Mouse (Mus musculus) E14TG2a.4 (cell line): ENCODE results near the gene Gm45213.

ENCODE experiments used
- H3K27me3 ChIP-seq: 2 replicates; pipeline ENCODE4 v1.6.1; 2014; ENCODE audit warnings: low read length, control low read depth; ENCODE audit not compliant: insufficient read depth
- H3K36me3 ChIP-seq: 2 replicates; pipeline ENCODE4 v1.6.1; 2014; ENCODE audit warnings: low read length, control low read depth; ENCODE audit not compliant: insufficient read depth
- H3K4me1 ChIP-seq: replicated peaks from 2 replicates; pipeline ENCODE4 v1.6.1; 2014; ENCODE audit warnings: low read depth, low read length, control low read depth
- H3K4me3 ChIP-seq: replicated peaks from 2 replicates; pipeline ENCODE4 v1.5.1; 2014; ENCODE audit warnings: mild to moderate bottlenecking, low read length
- H3K9me3 ChIP-seq: 2 replicates; pipeline ENCODE4 v1.6.1; 2014; ENCODE audit warnings: low read length, control low read depth
- CTCF ChIP-seq: conservative IDR thresholded peaks from 2 replicates; pipeline ENCODE4 v1.5.1; 2014; ENCODE audit warnings: low read length
- NANOG ChIP-seq: IDR thresholded peaks from 2 replicates; pipeline ENCODE4 v1.6.1; 2014; ENCODE audit warnings: borderline replicate concordance, low read length, mixed read lengths
- POU5F1 ChIP-seq: IDR thresholded peaks from 2 replicates; pipeline ENCODE4 v1.6.1; 2014; ENCODE audit warnings: low read length, borderline replicate concordance

The Gm45213 gene

GRCm38 (mm10) chr7:66108961-66109854 is 65.8 kb downstream of the Gm45213 start, which contains the start of gene Chsy1:
Gene Chsy1 (plus strand): TSS chr7:66109515.
- H3K27me3 ChIP-seq = peaks cover 43% of the 10 kb centered on the region
- H3K4me3 ChIP-seq = peak within 1 kb of the TSS; percentile 83
- H3K36me3 ChIP-seq = no peaks in the 10 kb centered on the region
- no peak for TF ChIP-seq POU5F1
- TF ChIP-seq CTCF = no peak
- H3K9me3 ChIP-seq = no peaks in the 10 kb centered on the region
- H3K4me1 ChIP-seq = peaks cover 17% of the 10 kb centered on the region

- Histone ChIP-seq H3K9me3 (no peaks in the 10 kb centered on the region), H3K4me3 (peak overlapping the region; percentile 83), H3K36me3 (no peaks in the 10 kb centered on the region), H3K4me1 (peaks cover 23% of the 10 kb centered on the region), H3K27me3 (peaks cover 42% of the 10 kb centered on the region)
- TF ChIP-seq NANOG (no peak), CTCF (no peak)
Measured at GRCm38 (mm10) chr7:66109855-66110635, 66.6 kb downstream of the Gm45213 start.

- Histone ChIP-seq H3K36me3 (no peaks in the 10 kb centered on the region), H3K27me3 (peaks cover 39% of the 10 kb centered on the region), H3K9me3 (no peaks in the 10 kb centered on the region), H3K4me3 (peak overlapping the region; percentile 83), H3K4me1 (peaks cover 23% of the 10 kb centered on the region)
- TF ChIP-seq POU5F1 (no peak), NANOG (no peak), CTCF (no peak)
Measured at GRCm38 (mm10) chr7:66110636-66111112, 67.3 kb downstream of the Gm45213 start.

GRCm38 (mm10) chr7:66111211-66111610 is 67.8 kb downstream of the Gm45213 start:
- Histone ChIP-seq H3K4me1 (peaks cover 23% of the 10 kb centered on the region), H3K36me3 (no peaks in the 10 kb centered on the region), H3K4me3 (no peak overlapping the region), H3K9me3 (no peaks in the 10 kb centered on the region), H3K27me3 (peaks cover 39% of the 10 kb centered on the region)
- TF ChIP-seq POU5F1 = no peak
- TF ChIP-seq CTCF = no peak
- no peak for TF ChIP-seq NANOG
